Mouse (Mus musculus): ENCODE measurements around the gene Edf1. TPM values are rescaled to one million over a fixed set of nuclear protein-coding genes. Genes with fewer than 3 reads are reported as not detected.

The Edf1 gene
- polyA plus RNA-seq, 1 experiment from 2014 or later, result 297 TPM

DNA sequence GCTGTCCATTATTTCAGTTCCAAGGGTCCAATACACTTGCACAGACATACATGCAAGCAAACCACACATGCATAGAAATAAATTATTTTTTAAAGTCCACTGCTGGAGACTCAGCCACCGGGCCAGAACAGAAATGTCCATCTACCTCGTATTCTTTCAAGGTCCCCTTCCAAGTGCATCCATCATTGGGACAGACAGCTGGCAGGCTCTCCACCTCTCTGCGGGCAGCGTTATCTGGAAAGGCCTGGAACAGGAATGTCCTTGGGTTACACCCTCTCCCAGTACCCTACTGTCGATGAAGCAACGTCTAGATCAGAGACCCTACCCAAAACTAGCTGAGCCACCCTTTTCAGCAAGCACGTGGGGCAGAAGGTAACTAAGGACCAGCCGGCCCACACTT, 21.1 kb upstream of the Edf1 start:
- no peak for TF ChIP-seq EP300 (IDR thresholded peaks at IDR 0.05)
- no peak for TF ChIP-seq CTCF (IDR thresholded peaks at IDR 0.05)
- 69% methylated on average over 8 of the region's 8 CpGs for WGBS
- no peak overlapping the region for H3K9ac ChIP-seq (replicated peaks; ENCODE audit: low read depth)
- H3K4me2 ChIP-seq (replicated peaks; ENCODE audit: low read depth, low read length), result no peak overlapping the region
- ATAC-seq (no peak), DNase-seq (ENCODE audit: low spot score) (no peak)
- H3K4me3 ChIP-seq (ENCODE audit: low read depth, low read length), result no peak overlapping the region
- no peaks in the 10 kb centered on the region for H3K4me1 ChIP-seq (ENCODE audit: insufficient read depth, low read depth, low read length)
- H3K9me3 ChIP-seq (ENCODE audit: low read length), result no peaks in the 10 kb centered on the region
- H3K27me3 ChIP-seq (replicated peaks; ENCODE audit: insufficient read depth, low read length), result no peaks in the 10 kb centered on the region
- 0 out of 2 replicates have a peak, but pooled peaks cover 11% of the 10 kb centered on the region for H3K36me3 ChIP-seq (ENCODE audit: insufficient read depth, low read length)
- H3K27ac ChIP-seq (ENCODE audit: low read length), result no peak overlapping the region

DNA sequence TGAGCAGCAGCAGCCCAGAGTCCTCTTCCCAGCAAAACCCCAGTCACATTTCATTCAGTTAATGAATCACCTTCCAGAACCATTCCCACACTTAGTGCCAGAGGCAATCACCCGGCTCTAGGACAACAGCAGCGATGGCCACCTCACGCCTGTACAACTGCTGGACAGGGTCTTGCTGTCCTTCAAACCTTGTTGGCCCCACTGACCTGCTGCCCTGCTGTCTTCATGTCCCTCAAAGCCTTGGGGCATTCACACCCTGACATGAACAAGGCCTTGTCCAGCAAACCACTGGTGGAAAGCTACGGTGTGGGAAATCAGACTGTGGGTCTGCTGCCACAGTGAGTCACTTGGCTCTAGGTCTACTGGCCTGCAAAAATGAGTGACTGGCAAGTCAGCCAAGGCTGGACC, 17.1 kb upstream of the Edf1 start:
- Histone ChIP-seq H3K4me2 (replicated peaks; ENCODE audit: low read depth, low read length) (no peak overlapping the region), H3K27me3 (replicated peaks; ENCODE audit: insufficient read depth, low read length) (no peaks in the 10 kb centered on the region), H3K27ac (ENCODE audit: low read length) (no peak overlapping the region), H3K9me3 (ENCODE audit: low read length) (no peaks in the 10 kb centered on the region), H3K9ac (replicated peaks; ENCODE audit: low read depth) (no peak overlapping the region), H3K4me3 (ENCODE audit: low read depth, low read length) (no peak overlapping the region), H3K4me1 (ENCODE audit: insufficient read depth, low read depth, low read length) (no peaks in the 10 kb centered on the region), H3K36me3 (ENCODE audit: insufficient read depth, low read length) (0 out of 2 replicates have a peak, but pooled peaks cover 7% of the 10 kb centered on the region)
- no peak for TF ChIP-seq EP300 (IDR thresholded peaks at IDR 0.05)
- no peak for TF ChIP-seq CTCF (IDR thresholded peaks at IDR 0.05)
- no peak for DNase-seq (ENCODE audit: low spot score)
- WGBS, result 89% methylated on average over 4 of the region's 4 CpGs
- ATAC-seq, result no peak

DNA sequence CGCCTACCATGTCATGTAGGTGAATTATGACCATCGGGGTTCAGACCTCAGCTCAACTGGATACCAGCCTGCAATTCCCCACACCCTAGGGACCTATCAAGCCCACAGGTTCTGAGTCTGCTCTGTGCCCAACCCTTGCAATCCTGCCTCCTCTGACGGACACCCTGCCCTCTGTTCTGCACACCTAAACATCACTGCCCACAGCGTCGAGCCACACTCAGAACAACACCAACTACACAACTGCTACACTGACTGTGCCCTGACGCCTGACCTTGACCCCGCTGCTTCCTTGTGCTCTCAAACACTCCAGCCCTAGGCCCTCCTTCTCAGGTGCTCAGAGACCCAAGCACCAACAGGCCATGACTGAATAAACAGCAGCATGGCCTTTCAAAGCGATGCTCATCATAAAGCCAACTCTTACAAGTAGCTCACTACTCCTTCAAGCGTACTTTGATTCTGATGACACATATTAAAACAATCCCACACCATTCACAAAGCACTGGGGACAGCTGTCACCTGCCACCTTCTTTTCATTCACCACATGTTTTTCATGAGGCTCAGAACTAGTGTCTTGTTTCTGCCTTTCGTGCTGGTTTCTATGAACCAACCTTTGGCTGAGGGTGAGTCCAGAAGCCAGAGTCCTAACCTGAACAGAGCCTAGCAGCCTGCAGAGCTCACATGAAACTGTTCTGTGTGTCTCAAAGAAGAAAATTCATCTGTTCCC, 15.8 kb upstream of the Edf1 start:
- Histone ChIP-seq H3K9ac (replicated peaks; ENCODE audit: low read depth) (no peak overlapping the region), H3K27ac (ENCODE audit: low read length) (no peak overlapping the region), H3K36me3 (ENCODE audit: insufficient read depth, low read length) (0 out of 2 replicates have a peak, but pooled peaks cover 3% of the 10 kb centered on the region), H3K9me3 (ENCODE audit: low read length) (no peaks in the 10 kb centered on the region), H3K27me3 (replicated peaks; ENCODE audit: insufficient read depth, low read length) (no peaks in the 10 kb centered on the region), H3K4me2 (replicated peaks; ENCODE audit: low read depth, low read length) (no peak overlapping the region), H3K4me1 (ENCODE audit: insufficient read depth, low read depth, low read length) (peaks cover 4% of the 10 kb centered on the region; the same call in 1 of the 2 replicates), H3K4me3 (ENCODE audit: low read depth, low read length) (no peak overlapping the region)
- TF ChIP-seq EP300 (IDR thresholded peaks at IDR 0.05) (no peak), CTCF (IDR thresholded peaks at IDR 0.05) (no peak)
- ATAC-seq (no peak), DNase-seq (ENCODE audit: low spot score) (no peak)
- WGBS, result 71% methylated on average over 10 of the region's 10 CpGs

DNA sequence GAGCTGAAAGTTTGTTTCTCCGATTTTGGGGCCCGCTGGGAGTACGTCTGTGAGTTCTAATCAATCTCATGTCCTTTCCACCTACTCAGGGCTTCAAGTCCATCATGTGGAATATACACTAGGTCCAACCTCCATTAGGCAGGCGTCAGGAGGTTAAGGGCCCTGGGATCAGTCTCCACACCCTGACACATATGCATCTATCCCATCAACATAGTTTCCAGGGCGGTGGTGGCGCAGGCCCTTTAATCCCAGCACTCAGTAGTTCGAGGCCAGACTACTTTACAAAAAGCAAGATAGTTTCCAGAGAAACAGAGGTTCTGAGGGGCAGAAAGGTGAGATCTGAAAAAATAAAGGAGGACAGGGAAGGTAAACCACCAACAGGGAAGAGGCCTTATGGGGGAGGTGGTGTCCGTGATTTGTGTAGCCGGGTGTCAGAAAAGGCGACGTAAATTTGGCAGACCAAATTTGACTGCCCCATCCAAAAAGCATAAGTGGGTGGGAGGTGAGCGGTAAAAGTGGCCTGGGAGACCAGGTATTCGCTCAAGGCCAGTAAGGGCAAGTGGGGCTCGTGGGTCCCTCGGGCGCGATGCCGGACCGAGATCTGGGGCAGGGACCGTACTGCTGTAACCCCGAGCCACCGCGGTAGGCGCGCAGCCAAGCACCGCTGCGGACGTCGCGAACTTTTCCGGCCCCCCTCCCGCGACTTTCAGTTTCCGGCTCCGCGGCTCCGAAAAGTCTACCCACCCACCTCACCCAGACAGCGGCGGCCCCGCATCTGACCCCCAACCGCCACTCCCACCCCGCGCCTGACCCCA, 11.4 kb upstream of the Edf1 start:
- Histone ChIP-seq H3K4me2 (replicated peaks; ENCODE audit: low read depth, low read length) (peak overlapping the region; percentile 75), H3K27ac (ENCODE audit: low read length) (peak overlapping the region; percentile 83), H3K4me3 (ENCODE audit: low read depth, low read length) (peak overlapping the region; percentile 72), H3K9ac (replicated peaks; ENCODE audit: low read depth) (peak overlapping the region; percentile 62), H3K27me3 (replicated peaks; ENCODE audit: insufficient read depth, low read length) (no peaks in the 10 kb centered on the region), H3K4me1 (ENCODE audit: insufficient read depth, low read depth, low read length) (peaks cover 4% of the 10 kb centered on the region; the same call in 1 of the 2 replicates), H3K36me3 (ENCODE audit: insufficient read depth, low read length) (no peaks in the 10 kb centered on the region), H3K9me3 (ENCODE audit: low read length) (no peaks in the 10 kb centered on the region)
- ATAC-seq (peak; percentile 79), DNase-seq (ENCODE audit: low spot score) (no peak)
- 9% methylated on average over 21 of the region's 43 CpGs for WGBS
- TF ChIP-seq EP300 (IDR thresholded peaks at IDR 0.05) (no peak), CTCF (IDR thresholded peaks at IDR 0.05) (0 out of 2 replicates have a peak, but pooled peaks have one; percentile 7)

DNA sequence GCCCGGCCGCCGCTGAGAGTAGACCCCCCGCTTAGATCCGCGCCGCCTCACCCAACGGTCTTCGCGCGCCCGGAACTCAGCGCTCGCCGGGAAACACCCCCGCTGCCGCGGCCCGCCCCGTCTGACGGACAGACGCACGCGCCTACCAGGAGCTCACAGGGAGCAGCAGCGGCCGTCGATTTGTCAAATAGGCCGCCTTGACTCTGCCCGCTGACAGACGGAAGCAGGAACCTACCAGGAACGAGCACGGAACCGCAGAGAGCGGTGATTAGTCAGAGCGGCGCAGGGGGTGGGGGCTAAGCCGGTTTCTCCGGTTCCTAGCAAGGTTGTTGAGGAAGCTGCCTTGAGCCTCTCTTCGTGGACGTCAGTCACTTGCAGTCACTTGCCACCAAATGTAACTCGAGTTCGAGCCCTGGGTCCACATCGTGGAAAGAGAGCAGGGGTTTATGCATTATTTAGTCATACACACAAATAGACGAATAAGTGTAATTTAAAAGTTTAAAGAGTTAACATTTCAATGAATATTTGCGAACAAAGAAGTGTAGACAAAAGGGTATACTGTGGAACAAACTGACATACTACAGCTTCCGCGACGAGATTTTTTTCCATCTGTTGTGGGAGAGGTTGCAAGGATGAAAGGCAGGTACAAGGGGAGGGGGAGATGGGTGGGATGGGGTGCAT, 10.7 kb upstream of the Edf1 start, which contains the start of gene Traf2:
Gene Traf2, minus strand, starts transcription at position 130 of the 681 bp plus-strand sequence.
- peak within 1 kb of the TSS; percentile 72 for H3K4me3 ChIP-seq (ENCODE audit: low read depth, low read length)
- no peaks in the 10 kb centered on the region for H3K9me3 ChIP-seq (ENCODE audit: low read length)
- WGBS, result 4% methylated on average over 29 of the region's 48 CpGs
- ATAC-seq, result peak; percentile 100
- TF ChIP-seq EP300 (IDR thresholded peaks at IDR 0.05) (no peak), CTCF (IDR thresholded peaks at IDR 0.05) (no peak)
- H3K4me1 ChIP-seq (ENCODE audit: insufficient read depth, low read depth, low read length), result peaks cover 4% of the 10 kb centered on the region; the same call in 1 of the 2 replicates
- H3K4me2 ChIP-seq (replicated peaks; ENCODE audit: low read depth, low read length), result peak within 1 kb of the TSS; percentile 75
- peak within 1 kb of the TSS; percentile 83 for H3K27ac ChIP-seq (ENCODE audit: low read length)
- peak; percentile 99 for DNase-seq (ENCODE audit: low spot score)
- H3K36me3 ChIP-seq (ENCODE audit: insufficient read depth, low read length), result no peaks in the 10 kb centered on the region
- H3K9ac ChIP-seq (replicated peaks; ENCODE audit: low read depth), result peak within 1 kb of the TSS; percentile 62
- H3K27me3 ChIP-seq (replicated peaks; ENCODE audit: insufficient read depth, low read length), result no peaks in the 10 kb centered on the region

Data from lung, postnatal 0 days (tissue).